Mouse (Mus musculus) CD8-positive naive resting alpha-beta T cell, adult 2 months (primary cell): ENCODE results near the gene Rcn3.
"Not testable (repeated sequence)": the region's sequence is repeated elsewhere in the genome, so short reads cannot be mapped to it uniquely, and the experiment has no call there.

Source experiments
- DNase-seq, 2 experiments: peaks; one replicate each; pipeline ENCODE4 v3.0.0; 2022; ENCODE audit warnings: low read depth in 2 of 2, low spot score in 2 of 2

Gene Rcn3

GRCm38 (mm10) chr7:45092048-45092447 lies at the start of gene Rcn3:
Gene Rcn3, minus strand, starts transcription at chr7:45092221.
- no peak for DNase-seq

GRCm38 (mm10) chr7:45141319-45141718 lies 49.3 kb upstream of the Rcn3 start:
- DNase-seq: no peak

GRCm38 (mm10) chr7:45139904-45140723 lies 48.1 kb upstream of the Rcn3 start:
- no peak for DNase-seq

- DNase-seq: no peak
Measured at GRCm38 (mm10) chr7:45138403-45138802, 46.4 kb upstream of the Rcn3 start.

GRCm38 (mm10) chr7:45137171-45138006 lies 45.4 kb upstream of the Rcn3 start:
- DNase-seq: no peak

- peak; percentile 91 to 94 for DNase-seq
Measured at GRCm38 (mm10) chr7:45135993-45136567, 44.1 kb upstream of the Rcn3 start, which contains the start of the genes Gm45713 and Flt3l. Gene Gm45713, minus strand, starts transcription at chr7:45136231. Gene Flt3l, minus strand, starts transcription at chr7:45136432.

- DNase-seq: no peak
Measured at GRCm38 (mm10) chr7:45135370-45135769, 43.3 kb upstream of the Rcn3 start.

GRCm38 (mm10) chr7:45134544-45135026 lies 42.6 kb upstream of the Rcn3 start:
- no peak for DNase-seq

- no peak for DNase-seq
Measured at GRCm38 (mm10) chr7:45133446-45134159, 41.6 kb upstream of the Rcn3 start.

- DNase-seq: no peak
Measured at GRCm38 (mm10) chr7:45131850-45132249, 39.8 kb upstream of the Rcn3 start.

- DNase-seq: no peak
Measured at GRCm38 (mm10) chr7:45129776-45130512, 37.9 kb upstream of the Rcn3 start.

- no peak for DNase-seq
Measured at GRCm38 (mm10) chr7:45129318-45129717, 37.3 kb upstream of the Rcn3 start.

- peak; percentile 97 for DNase-seq
Measured at GRCm38 (mm10) chr7:45128624-45129246, 36.7 kb upstream of the Rcn3 start, which contains the start of gene Rpl13a. Gene Rpl13a, minus strand, starts transcription at chr7:45128761.

GRCm38 (mm10) chr7:45127700-45128224 lies 35.7 kb upstream of the Rcn3 start:
- no peak for DNase-seq

GRCm38 (mm10) chr7:45126844-45127699 lies 35.1 kb upstream of the Rcn3 start:
- DNase-seq: no peak

GRCm38 (mm10) chr7:45126147-45126843 lies 34.3 kb upstream of the Rcn3 start:
- no peak for DNase-seq

GRCm38 (mm10) chr7:45125649-45126048 lies 33.6 kb upstream of the Rcn3 start:
- DNase-seq: not testable (repeated sequence)

- no peak for DNase-seq
Measured at GRCm38 (mm10) chr7:45125144-45125600, 33.2 kb upstream of the Rcn3 start.
